ENCODE assay signal across 10 mouse cellular contexts in genomic region chr7:16044531-16044930, GRCm38 (mm10). TPM values are rescaled to one million over a fixed set of nuclear protein-coding genes. Genes with fewer than 3 reads are reported as not detected.
DNase-seq lines count a peak whose midpoint lies in the region; ATAC-seq and TF ChIP-seq lines count a peak whose summit lies in the region.
"Had no signal": no experiment of that assay in that cellular context is flagged by ENCODE, and none has a peak within 500 bp of the region (broad histone marks: within the 10 kb centered on the region; RNA-seq: fewer than 3 reads in every experiment).

No protein-coding gene starts in this region.

- DNase-seq in kidney, adult 18-20 months = no peak
- DNase-seq in embryonic facial prominence, embryonic 11.5 days (ENCODE audit: low spot score) = peak; percentile 89
- no peak for DNase-seq in hindbrain, postnatal 0 days (ENCODE audit: low spot score)
- DNase-seq in neural tube, embryonic 10.5 days (ENCODE audit: extremely low spot score, low spot score) = peak; percentile 34
- no peak for DNase-seq in spleen, adult 12 weeks (ENCODE audit: low spot score)
- DNase-seq in urinary bladder, postnatal 4 days (ENCODE audit: low spot score in 2 of 2) = no peak
- DNase-seq: lung, postnatal 14 days had no signal

- no peaks in the 10 kb centered on the region for H3K36me3 ChIP-seq in kidney, embryonic 15.5 days
- no peaks in the 10 kb centered on the region for H3K36me3 ChIP-seq in embryonic facial prominence, embryonic 11.5 days (replicated peaks; ENCODE audit: control insufficient read depth, insufficient read depth, low read depth, low read length)
- H3K36me3 ChIP-seq in hindbrain, postnatal 0 days (ENCODE audit: insufficient read depth, low read length) = no peaks in the 10 kb centered on the region

- H3K9me3 ChIP-seq in kidney, embryonic 15.5 days (replicated peaks) = no peaks in the 10 kb centered on the region
- no peaks in the 10 kb centered on the region for H3K9me3 ChIP-seq in embryonic facial prominence, embryonic 11.5 days (replicated peaks; ENCODE audit: control insufficient read depth, low read length)
- H3K9me3 ChIP-seq in hindbrain, postnatal 0 days (ENCODE audit: low read length) = no peaks in the 10 kb centered on the region
- H3K9me3 ChIP-seq: G1E had no signal

- no peak overlapping the region for H3K9ac ChIP-seq in kidney, embryonic 15.5 days
- H3K9ac ChIP-seq in embryonic facial prominence, embryonic 11.5 days (replicated peaks; ENCODE audit: low read length) = peak overlapping the region; percentile 40
- no peak overlapping the region for H3K9ac ChIP-seq in hindbrain, postnatal 0 days (replicated peaks; ENCODE audit: low read length)

- no peak overlapping the region for H3K4me3 ChIP-seq in kidney, embryonic 15.5 days (replicated peaks)
- peak overlapping the region; percentile 14; the same call in 1 of the 2 replicates for H3K4me3 ChIP-seq in embryonic facial prominence, embryonic 11.5 days (ENCODE audit: low read depth, low read length)
- H3K4me3 ChIP-seq in hindbrain, postnatal 0 days (ENCODE audit: low read length) = no peak overlapping the region

- H3K27me3 ChIP-seq in kidney, embryonic 15.5 days = no peaks in the 10 kb centered on the region
- no peaks in the 10 kb centered on the region for H3K27me3 ChIP-seq in embryonic facial prominence, embryonic 11.5 days (ENCODE audit: control insufficient read depth, insufficient read depth, low read length)
- no peaks in the 10 kb centered on the region for H3K27me3 ChIP-seq in hindbrain, postnatal 0 days (ENCODE audit: insufficient read depth, low read length)

- WGBS in kidney, embryonic 15.5 days = 28% methylated on average over 5 of the region's 5 CpGs
- 12% methylated on average over 5 of the region's 5 CpGs for WGBS in embryonic facial prominence, embryonic 11.5 days
- WGBS in hindbrain, postnatal 0 days = 31% methylated on average over 5 of the region's 5 CpGs

- H3K4me2 ChIP-seq in kidney, embryonic 15.5 days = peak overlapping the region; percentile 83; the same call in 1 of the 2 replicates
- peak overlapping the region; percentile 29 for H3K4me2 ChIP-seq in embryonic facial prominence, embryonic 11.5 days (ENCODE audit: low read depth, low read length)
- H3K4me2 ChIP-seq in hindbrain, postnatal 0 days (ENCODE audit: low read depth, low read length) = 0 out of 2 replicates have a peak overlapping the region, but pooled peaks have one; percentile 2

- H3K27ac ChIP-seq in kidney, embryonic 15.5 days = peak overlapping the region; percentile 56
- H3K27ac ChIP-seq in embryonic facial prominence, embryonic 11.5 days (replicated peaks; ENCODE audit: low read depth, low read length) = peak overlapping the region; percentile 98
- H3K27ac ChIP-seq in hindbrain, postnatal 0 days = no peak overlapping the region

- ATAC-seq in kidney, embryonic 15.5 days (replicated peaks; ENCODE audit: low FRiP score) = no peak
- ATAC-seq in embryonic facial prominence, embryonic 11.5 days (replicated peaks; ENCODE audit: insufficient number of reproducible peaks, low FRiP score, low TSS enrichment, low read depth) = no peak
- no peak for ATAC-seq in hindbrain, postnatal 0 days
- no peak for ATAC-seq in frontal cortex, adult (ENCODE audit: low TSS enrichment)

- TF ChIP-seq CTCF in hindbrain, postnatal 0 days (IDR thresholded peaks at IDR 0.05; ENCODE audit: low read depth) = no peak

- H3K4me1 ChIP-seq in kidney, embryonic 15.5 days = peaks cover 56% of the 10 kb centered on the region
- peaks cover 16% of the 10 kb centered on the region; the same call in 1 of the 2 replicates for H3K4me1 ChIP-seq in embryonic facial prominence, embryonic 11.5 days (ENCODE audit: control insufficient read depth, insufficient read depth, low read length)
- peaks cover 20% of the 10 kb centered on the region for H3K4me1 ChIP-seq in hindbrain, postnatal 0 days (ENCODE audit: insufficient read depth, low read length)

RNA-seq across cellular contexts. Expression of gene Bicra, which starts 3.2 kb away (rescaled TPM):
- polyA plus RNA-seq in kidney, embryonic 15.5 days (2015; fragmentation: Nextera tagmentation; extraction: Ambion mirVana) = 7.5 and 8.1 TPM in 2 replicates
- 4.2 and 5.9 TPM in 2 replicates for polyA plus RNA-seq in embryonic facial prominence, embryonic 11.5 days (2014; fragmentation: Nextera tagmentation; extraction: Ambion mirVana)
- total RNA-seq in hindbrain, postnatal 0 days (2014; rRNA removed) = 6.2 and 8.5 TPM in 2 replicates
- 3.4 and 3.8 TPM in 2 replicates for polyA plus RNA-seq in hindbrain, postnatal 0 days (2015; fragmentation: Nextera tagmentation; extraction: Ambion mirVana)

RNA-seq across cellular contexts. Expression of gene Zfp541, which starts 17.1 kb away (rescaled TPM):
- polyA plus RNA-seq in kidney, embryonic 15.5 days (2015; fragmentation: Nextera tagmentation; extraction: Ambion mirVana) = 0.13 TPM in 1 of 2 replicates, not detected in the other
- not detected in 2 replicates for polyA plus RNA-seq in embryonic facial prominence, embryonic 11.5 days (2014; fragmentation: Nextera tagmentation; extraction: Ambion mirVana)
- 0.31 and 0.72 TPM in 2 replicates for total RNA-seq in hindbrain, postnatal 0 days (2014; rRNA removed)
- polyA plus RNA-seq in hindbrain, postnatal 0 days (2015; fragmentation: Nextera tagmentation; extraction: Ambion mirVana) = 0.15 and 0.24 TPM in 2 replicates
- total RNA-seq: G1E had no signal
- polyA plus RNA-seq: G1E had no signal

RNA-seq across cellular contexts. Expression of gene Napa, which starts 53.7 kb away (rescaled TPM):
- polyA plus RNA-seq in kidney, embryonic 15.5 days (2015; fragmentation: Nextera tagmentation; extraction: Ambion mirVana) = 178 and 203 TPM in 2 replicates
- 147 and 168 TPM in 2 replicates for polyA plus RNA-seq in embryonic facial prominence, embryonic 11.5 days (2014; fragmentation: Nextera tagmentation; extraction: Ambion mirVana)
- 413 and 441 TPM in 2 replicates for total RNA-seq in hindbrain, postnatal 0 days (2014; rRNA removed)
- 253 and 256 TPM in 2 replicates for polyA plus RNA-seq in hindbrain, postnatal 0 days (2015; fragmentation: Nextera tagmentation; extraction: Ambion mirVana)

Comparison
In these comparisons a context has a peak if more than half of its experiments do, and no peak if none do; other contexts are left out.
1. H3K4me2 ChIP-seq: peak in every context shown above with its lines; median percentile 83 in kidney, embryonic 15.5 days; 29 in embryonic facial prominence, embryonic 11.5 days; 2 in hindbrain, postnatal 0 days.
2. DNase-seq: peak in embryonic facial prominence, embryonic 11.5 days (single experiment) and neural tube, embryonic 10.5 days (single experiment); none in kidney, adult 18-20 months (single experiment), hindbrain, postnatal 0 days (single experiment), spleen, adult 12 weeks (single experiment) and urinary bladder, postnatal 4 days (0 of 2).